Mouse (Mus musculus): ENCODE results near the gene Gm10309. TPM values are rescaled to one million over a fixed set of nuclear protein-coding genes. Genes with fewer than 3 reads are reported as not detected.
A peak's percentile ranks its signal among the peaks of the same experiment; 100 is the strongest.

The Gm10309 gene
- polyA plus RNA-seq, 1 experiment from 2014 or later: 0.16 TPM

GRCm38 (mm10) chr17:86464689-86465363, 40.2 kb downstream of the Gm10309 start:
- Histone ChIP-seq H3K36me3 (ENCODE audit: control insufficient read depth, insufficient read depth, low read length) (no peaks in the 10 kb centered on the region), H3K4me3 (ENCODE audit: control insufficient read depth in 1 of 2, insufficient read depth in 1 of 2, low read depth in 1 of 2, low read length in 2 of 2) (no peak overlapping the region), H3K4me1 (ENCODE audit: control insufficient read depth in 2 of 2, insufficient read depth in 2 of 2, low read length in 2 of 2) (peaks cover 28 to 42% of the 10 kb centered on the region in 2 experiments), H3K27ac (replicated peaks in 1 of 2; ENCODE audit: control insufficient read depth in 1 of 2, insufficient read depth in 1 of 2, low read depth in 2 of 2, low read length in 2 of 2) (no peak overlapping the region), H3K9ac (ENCODE audit: low read length) (no peak overlapping the region), H3K4me2 (ENCODE audit: low read length) (no peak overlapping the region), H3K9me3 (ENCODE audit: control insufficient read depth, low read length) (no peaks in the 10 kb centered on the region), H3K27me3 (ENCODE audit: control insufficient read depth, insufficient read depth, low read length) (no peaks in the 10 kb centered on the region)
- 82% methylated on average over 16 of the region's 16 CpGs for WGBS
- no peak for ATAC-seq (ENCODE audit: insufficient number of reproducible peaks, insufficient read depth, low FRiP score, low read depth)

GRCm38 (mm10) chr17:86464197-86464596, 40.8 kb downstream of the Gm10309 start:
- Histone ChIP-seq H3K27me3 (ENCODE audit: control insufficient read depth, insufficient read depth, low read length) (no peaks in the 10 kb centered on the region), H3K4me1 (ENCODE audit: control insufficient read depth in 2 of 2, insufficient read depth in 2 of 2, low read length in 2 of 2) (peaks cover 28 to 39% of the 10 kb centered on the region in 2 experiments), H3K4me2 (ENCODE audit: low read length) (no peak overlapping the region), H3K27ac (replicated peaks in 1 of 2; ENCODE audit: control insufficient read depth in 1 of 2, insufficient read depth in 1 of 2, low read depth in 2 of 2, low read length in 2 of 2) (no peak overlapping the region), H3K9ac (ENCODE audit: low read length) (no peak overlapping the region), H3K36me3 (ENCODE audit: control insufficient read depth, insufficient read depth, low read length) (no peaks in the 10 kb centered on the region), H3K9me3 (ENCODE audit: control insufficient read depth, low read length) (no peaks in the 10 kb centered on the region), H3K4me3 (ENCODE audit: control insufficient read depth in 1 of 2, insufficient read depth in 1 of 2, low read depth in 1 of 2, low read length in 2 of 2) (no peak overlapping the region)
- ATAC-seq (ENCODE audit: insufficient number of reproducible peaks, insufficient read depth, low FRiP score, low read depth): no peak
- 88% methylated on average over 8 of the region's 8 CpGs for WGBS

- Histone ChIP-seq H3K4me2 (ENCODE audit: low read length) (no peak overlapping the region), H3K27ac (replicated peaks in 1 of 2; ENCODE audit: control insufficient read depth in 1 of 2, insufficient read depth in 1 of 2, low read depth in 2 of 2, low read length in 2 of 2) (no peak overlapping the region), H3K27me3 (ENCODE audit: control insufficient read depth, insufficient read depth, low read length) (no peaks in the 10 kb centered on the region), H3K4me3 (ENCODE audit: control insufficient read depth in 1 of 2, insufficient read depth in 1 of 2, low read depth in 1 of 2, low read length in 2 of 2) (no peak overlapping the region), H3K9ac (ENCODE audit: low read length) (no peak overlapping the region), H3K36me3 (ENCODE audit: control insufficient read depth, insufficient read depth, low read length) (no peaks in the 10 kb centered on the region), H3K4me1 (ENCODE audit: control insufficient read depth in 2 of 2, insufficient read depth in 2 of 2, low read length in 2 of 2) (peaks cover 21 to 31% of the 10 kb centered on the region in 2 experiments), H3K9me3 (ENCODE audit: control insufficient read depth, low read length) (no peaks in the 10 kb centered on the region)
- WGBS: 67% methylated on average over 3 of the region's 3 CpGs
- ATAC-seq (ENCODE audit: insufficient number of reproducible peaks, insufficient read depth, low FRiP score, low read depth): no peak
Observed at GRCm38 (mm10) chr17:86463369-86463768, 41.7 kb downstream of the Gm10309 start.

GRCm38 (mm10) chr17:86460645-86461430, 44.2 kb downstream of the Gm10309 start:
- no peak overlapping the region for H3K4me3 ChIP-seq (ENCODE audit: control insufficient read depth in 1 of 2, insufficient read depth in 1 of 2, low read depth in 1 of 2, low read length in 2 of 2)
- no peaks in the 10 kb centered on the region for H3K27me3 ChIP-seq (ENCODE audit: control insufficient read depth, insufficient read depth, low read length)
- H3K4me2 ChIP-seq (ENCODE audit: low read length): no peak overlapping the region
- peaks cover 17 to 26% of the 10 kb centered on the region in 2 experiments for H3K4me1 ChIP-seq (ENCODE audit: control insufficient read depth in 2 of 2, insufficient read depth in 2 of 2, low read length in 2 of 2)
- H3K9me3 ChIP-seq (ENCODE audit: control insufficient read depth, low read length): no peaks in the 10 kb centered on the region
- 63% methylated on average over 17 of the region's 17 CpGs for whole genome bisulfite sequencing
- ATAC-seq (ENCODE audit: insufficient number of reproducible peaks, insufficient read depth, low FRiP score, low read depth): no peak
- H3K36me3 ChIP-seq (ENCODE audit: control insufficient read depth, insufficient read depth, low read length): no peaks in the 10 kb centered on the region
- no peak overlapping the region for H3K9ac ChIP-seq (ENCODE audit: low read length)
- H3K27ac ChIP-seq (replicated peaks in 1 of 2; ENCODE audit: control insufficient read depth in 1 of 2, insufficient read depth in 1 of 2, low read depth in 2 of 2, low read length in 2 of 2): peak overlapping the region; percentile 10 to 40; a peak in 1 of 4 replicates

- peaks cover 17 to 26% of the 10 kb centered on the region in 2 experiments for H3K4me1 ChIP-seq (ENCODE audit: control insufficient read depth in 2 of 2, insufficient read depth in 2 of 2, low read length in 2 of 2)
- no peak overlapping the region for H3K27ac ChIP-seq (replicated peaks in 1 of 2; ENCODE audit: control insufficient read depth in 1 of 2, insufficient read depth in 1 of 2, low read depth in 2 of 2, low read length in 2 of 2)
- no peaks in the 10 kb centered on the region for H3K36me3 ChIP-seq (ENCODE audit: control insufficient read depth, insufficient read depth, low read length)
- no peaks in the 10 kb centered on the region for H3K27me3 ChIP-seq (ENCODE audit: control insufficient read depth, insufficient read depth, low read length)
- no peaks in the 10 kb centered on the region for H3K9me3 ChIP-seq (ENCODE audit: control insufficient read depth, low read length)
- 82% methylated on average over 11 of the region's 11 CpGs for WGBS
- ATAC-seq (ENCODE audit: insufficient number of reproducible peaks, insufficient read depth, low FRiP score, low read depth): no peak
- no peak overlapping the region for H3K4me3 ChIP-seq (ENCODE audit: control insufficient read depth in 1 of 2, insufficient read depth in 1 of 2, low read depth in 1 of 2, low read length in 2 of 2)
- H3K9ac ChIP-seq (ENCODE audit: low read length): no peak overlapping the region
- H3K4me2 ChIP-seq (ENCODE audit: low read length): no peak overlapping the region
Observed at GRCm38 (mm10) chr17:86458302-86458980, 46.6 kb downstream of the Gm10309 start.

- Histone ChIP-seq H3K4me3 (ENCODE audit: control insufficient read depth in 1 of 2, insufficient read depth in 1 of 2, low read depth in 1 of 2, low read length in 2 of 2) (no peak overlapping the region), H3K9me3 (ENCODE audit: control insufficient read depth, low read length) (no peaks in the 10 kb centered on the region), H3K9ac (ENCODE audit: low read length) (no peak overlapping the region), H3K4me1 (ENCODE audit: control insufficient read depth in 2 of 2, insufficient read depth in 2 of 2, low read length in 2 of 2) (peaks cover 18 to 26% of the 10 kb centered on the region in 2 experiments), H3K4me2 (ENCODE audit: low read length) (no peak overlapping the region), H3K27me3 (ENCODE audit: control insufficient read depth, insufficient read depth, low read length) (no peaks in the 10 kb centered on the region), H3K27ac (replicated peaks in 1 of 2; ENCODE audit: control insufficient read depth in 1 of 2, insufficient read depth in 1 of 2, low read depth in 2 of 2, low read length in 2 of 2) (peak overlapping the region; percentile 21 to 56; a peak in 2 of 4 replicates), H3K36me3 (ENCODE audit: control insufficient read depth, insufficient read depth, low read length) (no peaks in the 10 kb centered on the region)
- 21% methylated on average over 6 of the region's 6 CpGs for WGBS
- ATAC-seq (ENCODE audit: insufficient number of reproducible peaks, insufficient read depth, low FRiP score, low read depth): 0 out of 2 replicates have a peak, but pooled peaks have one; percentile 50
Observed at GRCm38 (mm10) chr17:86456512-86456911, 48.5 kb downstream of the Gm10309 start.

- Histone ChIP-seq H3K4me2 (ENCODE audit: low read length) (no peak overlapping the region), H3K9me3 (ENCODE audit: control insufficient read depth, low read length) (no peaks in the 10 kb centered on the region), H3K27me3 (ENCODE audit: control insufficient read depth, insufficient read depth, low read length) (no peaks in the 10 kb centered on the region), H3K4me1 (ENCODE audit: control insufficient read depth in 2 of 2, insufficient read depth in 2 of 2, low read length in 2 of 2) (peaks cover 11 to 14% of the 10 kb centered on the region in 2 experiments), H3K4me3 (ENCODE audit: control insufficient read depth in 1 of 2, insufficient read depth in 1 of 2, low read depth in 1 of 2, low read length in 2 of 2) (no peak overlapping the region), H3K36me3 (ENCODE audit: control insufficient read depth, insufficient read depth, low read length) (no peaks in the 10 kb centered on the region), H3K27ac (replicated peaks in 1 of 2; ENCODE audit: control insufficient read depth in 1 of 2, insufficient read depth in 1 of 2, low read depth in 2 of 2, low read length in 2 of 2) (no peak overlapping the region), H3K9ac (ENCODE audit: low read length) (no peak overlapping the region)
- 84% methylated on average over 3 of the region's 3 CpGs for WGBS
- no peak for ATAC-seq (ENCODE audit: insufficient number of reproducible peaks, insufficient read depth, low FRiP score, low read depth)
Observed at GRCm38 (mm10) chr17:86454351-86454706, 50.7 kb downstream of the Gm10309 start.

All from heart, embryonic 14.5 days (tissue).